Mouse (Mus musculus) stomach, embryonic 14.5 days (tissue): ENCODE data around the gene Agfg2. TPM values are rescaled to one million over a fixed set of nuclear protein-coding genes. Genes with fewer than 3 reads are reported as not detected.
"Not testable (repeated sequence)": the region's sequence is repeated elsewhere in the genome, so short reads cannot be mapped to it uniquely, and the experiment has no call there.

Experiments
- ATAC-seq: fragments of 200-750 bp; cut with Nextera tagmentation; 2 replicates; pipeline ENCODE4 v1.8.0; 2017; ENCODE audit warnings: low read depth, moderate TSS enrichment; ENCODE audit not compliant: insufficient number of reproducible peaks, insufficient read depth, low FRiP score
- H3K27ac ChIP-seq: fragments of 300-500 bp; sonication (generic); 2 replicates; pipeline ENCODE4 v1.5.1; 2014; ENCODE audit warnings: mild to moderate bottlenecking, low read length, moderate library complexity, mixed read lengths
- H3K27me3 ChIP-seq: fragments of 300-500 bp; sonication (generic); 2 replicates; pipeline ENCODE4 v1.6.1; 2014; ENCODE audit warnings: low read length, control low read depth, mixed read lengths; ENCODE audit not compliant: control insufficient read depth, insufficient read depth
- H3K36me3 ChIP-seq: fragments of 300-500 bp; sonication (generic); 2 replicates; pipeline ENCODE4 v1.6.1; 2014; ENCODE audit warnings: mild to moderate bottlenecking, control low read depth, low read length, moderate library complexity, mixed read lengths; ENCODE audit not compliant: control insufficient read depth, insufficient read depth
- H3K4me1 ChIP-seq: fragments of 300-500 bp; sonication (generic); 2 replicates; pipeline ENCODE4 v1.6.1; 2014; ENCODE audit warnings: low read length, control low read depth, mixed read lengths; ENCODE audit not compliant: control insufficient read depth, insufficient read depth
- H3K4me2 ChIP-seq: fragments of 300-500 bp; sonication (generic); replicated peaks from 2 replicates; pipeline ENCODE4 v1.6.1; 2014; ENCODE audit warnings: low read depth, low read length, control low read depth
- H3K4me3 ChIP-seq: fragments of 300-500 bp; sonication (generic); 2 replicates; pipeline ENCODE4 v1.5.1; 2014; ENCODE audit warnings: low read depth, low read length, control low read depth
- H3K9ac ChIP-seq: fragments of 300-500 bp; sonication (generic); replicated peaks from 2 replicates; pipeline ENCODE4 v1.6.1; 2014; ENCODE audit warnings: low read depth, mild to moderate bottlenecking, control low read depth, low read length, moderate library complexity, mixed read lengths
- H3K9me3 ChIP-seq: fragments of 300-500 bp; sonication (generic); 2 replicates; pipeline ENCODE4 v1.6.1; 2016; ENCODE audit warnings: low read depth, low read length, control low read depth; ENCODE audit not compliant: control insufficient read depth
- WGBS: fragments of 180-500 bp; shearing (Covaris S2); extraction: QIAGEN DNeasy Blood & Tissue Kit; methylation state at CpG from one replicate; pipeline ENCODE4 v1.1.7; 2014; 5-methylcytosine and 5-hydroxymethylcytosine counted together
- polyA plus RNA-seq: library from polyadenylated mRNA; unstranded; fragments of >200 nt; fragmentation: Nextera tagmentation; extraction: Ambion mirVana; gene quantifications from 2 replicates; pipeline ENCODE4 v1.2.1, GENCODE M21; 2014

The Agfg2 gene
- polyA plus RNA-seq, 1 experiment from 2014 or later, result 12.9 TPM

DNA sequence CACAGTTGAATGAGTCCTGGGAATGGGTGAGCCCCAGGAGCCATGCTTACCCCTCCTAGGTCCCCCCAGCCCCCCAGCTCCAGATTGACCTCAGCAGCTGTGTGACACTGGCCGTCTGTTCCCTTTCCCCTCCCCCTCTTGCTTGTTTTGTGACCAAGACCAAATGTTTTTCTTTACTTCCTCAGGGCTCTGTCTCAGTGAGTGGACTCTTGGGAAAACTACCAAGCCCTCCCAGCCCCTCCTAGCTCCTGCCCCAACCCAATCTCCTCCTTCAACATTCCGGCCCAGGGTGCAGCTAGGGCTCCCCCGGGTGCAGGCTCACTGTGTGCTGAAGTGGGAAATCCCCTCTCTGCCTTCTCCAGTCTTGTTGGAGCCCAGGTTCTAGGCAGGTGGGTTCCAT, 53.9 kb downstream of the Agfg2 start:
- peak overlapping the region; percentile 61 for H3K4me2 ChIP-seq
- peak overlapping the region; percentile 97 for H3K27ac ChIP-seq
- H3K9ac ChIP-seq, result peak overlapping the region; percentile 14; the same call in 1 of the 2 replicates
- peak overlapping the region; percentile 91; the same call in 1 of the 2 replicates for H3K4me3 ChIP-seq
- 17% methylated on average over 3 of the region's 3 CpGs for WGBS
- no peaks in the 10 kb centered on the region for H3K9me3 ChIP-seq
- ATAC-seq, result no peak
- peaks cover 27% of the 10 kb centered on the region for H3K4me1 ChIP-seq
- no peaks in the 10 kb centered on the region for H3K27me3 ChIP-seq
- H3K36me3 ChIP-seq, result peaks cover 23% of the 10 kb centered on the region

DNA sequence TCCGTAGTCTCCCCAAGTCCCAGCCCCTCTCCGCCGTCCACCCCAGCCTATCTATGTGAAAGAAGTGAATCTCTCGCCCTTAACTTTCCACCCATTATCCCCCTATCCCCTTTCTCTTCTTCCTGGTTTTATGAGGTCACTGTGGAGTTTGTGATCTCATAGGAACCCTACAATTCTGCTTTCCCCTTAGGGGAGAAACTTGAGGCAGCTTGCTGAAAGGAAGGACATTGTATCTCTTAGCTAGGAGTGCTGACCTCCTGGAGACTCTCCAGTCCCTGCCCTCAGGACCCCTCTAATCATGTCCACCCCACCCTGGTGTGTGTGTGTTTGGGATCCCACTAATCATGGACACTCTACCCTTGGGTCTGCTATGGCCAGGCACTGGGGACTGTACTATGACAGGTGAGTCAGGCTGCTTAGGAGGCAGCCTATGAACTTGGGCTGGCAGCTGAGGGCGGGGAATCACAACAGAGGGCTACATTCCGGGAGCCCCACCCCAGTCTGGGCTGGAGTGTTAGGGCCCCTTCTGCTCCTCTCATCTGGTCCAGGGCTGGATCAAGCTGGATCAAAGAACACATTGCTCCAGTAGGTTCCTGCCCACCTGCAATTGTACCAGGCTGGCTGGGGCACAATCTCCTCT, 54.5 kb downstream of the Agfg2 start:
- H3K9me3 ChIP-seq, result no peaks in the 10 kb centered on the region
- H3K36me3 ChIP-seq, result peaks cover 18% of the 10 kb centered on the region
- H3K4me1 ChIP-seq, result peaks cover 27% of the 10 kb centered on the region
- peak overlapping the region; percentile 82; the same call in 1 of the 2 replicates for H3K9ac ChIP-seq
- peak overlapping the region; percentile 61 for H3K4me2 ChIP-seq
- H3K27me3 ChIP-seq, result no peaks in the 10 kb centered on the region
- 17% methylated on average over 6 of the region's 6 CpGs for WGBS
- no peak; the same call in 1 of the 2 replicates for ATAC-seq
- peak overlapping the region; percentile 91 for H3K4me3 ChIP-seq
- H3K27ac ChIP-seq, result peak overlapping the region; percentile 97

- H3K4me3 ChIP-seq, result peak overlapping the region; percentile 91
- ATAC-seq, result peak; percentile 29
- H3K36me3 ChIP-seq, result peaks cover 17% of the 10 kb centered on the region
- peak overlapping the region; percentile 97 for H3K27ac ChIP-seq
- H3K9ac ChIP-seq, result peak overlapping the region; percentile 82
- peaks cover 27% of the 10 kb centered on the region for H3K4me1 ChIP-seq
- no peaks in the 10 kb centered on the region for H3K9me3 ChIP-seq
- WGBS, result under 1% methylated on average over 23 of the region's 23 CpGs
- H3K4me2 ChIP-seq, result peak overlapping the region; percentile 61
- no peaks in the 10 kb centered on the region for H3K27me3 ChIP-seq
These were observed 55.2 kb downstream of the Agfg2 start for GRCm38 (mm10) chr5:137629306-137629721.

DNA sequence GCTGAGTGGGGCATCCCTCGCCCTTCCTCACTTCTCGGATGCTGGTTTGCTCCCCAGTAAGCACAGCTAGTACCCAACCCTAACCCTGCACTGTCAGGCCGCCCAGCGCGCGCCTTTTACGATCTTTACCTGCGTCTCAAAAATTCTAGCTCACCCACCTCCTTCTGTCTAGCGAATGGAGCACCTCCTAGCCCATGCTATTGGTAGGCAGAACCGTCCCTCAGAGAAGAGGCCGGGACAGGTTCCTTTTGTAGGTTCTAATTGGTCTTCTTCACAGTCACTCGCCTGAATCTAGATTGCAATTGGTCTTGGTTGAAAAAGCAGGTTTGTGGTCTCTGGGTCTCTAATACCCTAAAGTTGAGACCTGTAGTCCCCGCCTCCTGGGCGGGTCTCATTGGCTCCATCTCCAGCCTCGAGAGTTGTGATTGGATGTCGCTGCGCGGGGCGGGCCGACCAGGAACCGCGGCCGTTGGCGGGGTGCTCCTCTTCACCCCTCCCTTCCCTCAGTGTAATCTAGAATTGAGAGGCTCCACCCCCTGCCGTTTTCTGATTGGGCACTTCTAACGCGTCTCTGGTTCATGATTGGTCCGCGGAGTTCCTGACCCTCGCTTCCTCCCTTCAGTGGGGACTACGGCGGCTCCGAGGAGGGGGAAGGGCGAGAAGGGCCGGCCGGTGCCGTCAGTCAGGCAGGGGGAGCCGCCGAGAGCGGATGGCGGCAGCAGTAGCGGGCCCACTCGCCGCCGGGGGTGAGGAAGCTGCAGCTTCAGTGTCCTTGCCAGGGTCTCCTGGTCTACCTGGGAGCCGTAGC, 55.8 kb downstream of the Agfg2 start, which contains the start of the genes Fbxo24, Lrch4 and Gm20605:
Fbxo24 (minus strand) TSS at position 505 of the 808 bp plus-strand sequence.
Lrch4 (plus strand) TSS at position 624 of the 808 bp plus-strand sequence.
Gm20605 (plus strand) TSS at position 678 of the 808 bp plus-strand sequence.
- under 1% methylated on average over 45 of the region's 46 CpGs for WGBS
- peaks cover 27% of the 10 kb centered on the region for H3K4me1 ChIP-seq
- ATAC-seq, result peak; percentile 97
- peak within 1 kb of the TSS; percentile 61 for H3K4me2 ChIP-seq
- peak within 1 kb of the TSS; percentile 97 for H3K27ac ChIP-seq
- H3K9me3 ChIP-seq, result no peaks in the 10 kb centered on the region
- H3K36me3 ChIP-seq, result peaks cover 10% of the 10 kb centered on the region
- H3K4me3 ChIP-seq, result peak within 1 kb of the TSS; percentile 91
- H3K27me3 ChIP-seq, result no peaks in the 10 kb centered on the region
- peak within 1 kb of the TSS; percentile 82 for H3K9ac ChIP-seq

DNA sequence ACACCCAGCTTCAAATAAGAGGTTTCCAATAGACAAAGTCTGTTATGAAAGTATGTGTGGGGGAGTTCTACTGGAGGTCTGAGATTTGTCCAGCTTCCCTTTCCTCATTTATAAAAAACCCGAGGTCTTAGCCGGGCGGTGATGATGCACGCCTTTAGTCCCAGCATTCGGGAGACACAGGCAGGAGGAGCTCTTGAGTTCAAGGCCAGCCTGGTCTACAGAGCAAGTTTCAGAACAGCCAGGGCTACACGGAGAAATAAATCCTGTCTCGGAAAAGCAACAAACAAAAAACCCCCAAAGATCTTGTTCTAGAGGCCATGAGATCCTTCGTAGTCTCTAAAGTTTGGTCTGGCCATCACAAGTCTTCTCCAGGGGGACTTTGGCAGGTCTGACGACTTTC, 56.5 kb downstream of the Agfg2 start:
- Histone ChIP-seq H3K4me1 (peaks cover 27% of the 10 kb centered on the region), H3K27ac (peak overlapping the region; percentile 77), H3K9me3 (no peaks in the 10 kb centered on the region), H3K4me2 (peak overlapping the region; percentile 56), H3K4me3 (peak overlapping the region; percentile 52), H3K27me3 (no peaks in the 10 kb centered on the region), H3K9ac (peak overlapping the region; percentile 39), H3K36me3 (peaks cover 5% of the 10 kb centered on the region; the same call in 1 of the 2 replicates)
- WGBS, result 3% methylated on average over 9 of the region's 9 CpGs
- ATAC-seq, result no peak

DNA sequence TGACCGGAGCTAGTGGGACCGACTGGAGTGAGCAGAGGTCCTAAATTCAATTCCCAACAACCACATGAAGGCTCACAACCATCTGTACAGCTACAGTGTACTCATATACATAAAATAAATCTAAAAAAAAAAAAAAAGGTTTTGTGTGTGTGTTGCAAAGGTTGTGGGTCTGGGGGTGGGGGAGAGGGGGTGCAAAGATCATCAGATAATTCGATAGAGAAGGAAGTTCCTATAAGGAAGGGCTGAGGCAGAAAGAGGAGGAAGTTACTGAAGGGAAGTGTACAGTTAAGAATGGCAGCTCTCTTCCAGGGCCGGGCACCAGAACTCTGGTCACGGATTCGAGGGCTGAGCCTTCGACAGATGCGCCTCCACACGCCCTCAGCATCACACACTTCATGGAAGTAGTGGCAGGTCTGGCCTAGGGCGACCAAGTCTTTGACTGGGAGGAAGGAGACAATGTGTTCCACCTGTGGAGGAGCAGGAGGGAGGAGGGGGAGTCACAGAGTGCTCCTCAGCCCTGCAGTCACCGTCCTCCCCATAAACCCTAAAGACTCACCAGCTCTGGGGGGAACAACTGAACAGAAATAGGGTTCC, 60.5 kb downstream of the Agfg2 start:
- Histone ChIP-seq H3K4me3 (no peak overlapping the region), H3K9me3 (no peaks in the 10 kb centered on the region), H3K4me1 (no peaks in the 10 kb centered on the region), H3K36me3 (no peaks in the 10 kb centered on the region), H3K27me3 (no peaks in the 10 kb centered on the region), H3K4me2 (no peak overlapping the region), H3K9ac (no peak overlapping the region), H3K27ac (no peak overlapping the region)
- WGBS, result 84% methylated on average over 11 of the region's 11 CpGs
- ATAC-seq, result no peak

GRCm38 (mm10) chr5:137615347-137615746, 69.2 kb downstream of the Agfg2 start:
- no peak for ATAC-seq
- Histone ChIP-seq H3K9me3 (no peaks in the 10 kb centered on the region), H3K4me1 (peaks cover 28% of the 10 kb centered on the region), H3K9ac (no peak overlapping the region), H3K27me3 (no peaks in the 10 kb centered on the region), H3K27ac (no peak overlapping the region), H3K36me3 (no peaks in the 10 kb centered on the region), H3K4me3 (no peak overlapping the region), H3K4me2 (no peak overlapping the region)
- 80% methylated on average over 7 of the region's 7 CpGs for WGBS

- not testable (repeated sequence) for H3K4me3 ChIP-seq, H3K4me2 ChIP-seq, H3K9ac ChIP-seq, ATAC-seq, H3K27me3 ChIP-seq, H3K27ac ChIP-seq, H3K9me3 ChIP-seq, H3K36me3 ChIP-seq
- peaks cover 28% of the 10 kb centered on the region for H3K4me1 ChIP-seq
- WGBS, result 85% methylated on average over 2 of the region's 2 CpGs
These were observed 69.6 kb downstream of the Agfg2 start for GRCm38 (mm10) chr5:137614921-137615320.
